Mouse (Mus musculus) MEL (cell line): ENCODE measurements at regions not wholly inside any gene's neighbourhood (a gene's known extent, or its start where the extent isn't known, plus 50 kb on each side); places are given as distances from the start of the nearest gene placed in this dataset.

Source experiments
- CTCF ChIP-seq, 3 experiments: IDR thresholded peaks in 2 of 3; conservative IDR thresholded peaks in 1 of 3; 2 replicates each; pipeline ENCODE4 v1.5.1; 2011 to 2012; ENCODE audit warnings: low read length in 3 of 3, low read depth in 2 of 3, mild to moderate bottlenecking in 2 of 3, improper control_type of control experiment in 1 of 3, inconsistent platforms in 1 of 3, mixed read lengths in 1 of 3, moderate library complexity in 1 of 3; ENCODE audit not compliant: control insufficient read depth in 1 of 3, insufficient read depth in 1 of 3, poor library complexity in 1 of 3, severe bottlenecking in 1 of 3
- EP300 ChIP-seq, 2 experiments: IDR thresholded peaks; 2 replicates each; pipeline ENCODE4 v1.6.1; 2011; ENCODE audit warnings: improper control_type of control experiment in 2 of 2, low read length in 2 of 2, low read depth in 1 of 2, mild to moderate bottlenecking in 1 of 2
- ETS1 ChIP-seq: IDR thresholded peaks from 2 replicates; pipeline ENCODE4 v1.6.1; 2012; ENCODE audit warnings: low read depth, mild to moderate bottlenecking, inconsistent platforms, low read length, improper control_type of control experiment, moderate library complexity
- POLR2A ChIP-seq, 2 experiments: IDR thresholded peaks; 2 replicates each; pipeline ENCODE4 v1.6.1; 2011 to 2012; ENCODE audit warnings: low read length in 2 of 2, mild to moderate bottlenecking in 2 of 2, control low read depth in 1 of 2, improper control_type of control experiment in 1 of 2, low read depth in 1 of 2, moderate library complexity in 1 of 2; ENCODE audit not compliant: control insufficient read depth in 1 of 2, insufficient read depth in 1 of 2, poor library complexity in 1 of 2
- SMC3 ChIP-seq: IDR thresholded peaks from 2 replicates; pipeline ENCODE4 v1.6.1; 2011; ENCODE audit warnings: low read depth, low read length, improper control_type of control experiment
- USF1 ChIP-seq: IDR thresholded peaks from 2 replicates; pipeline ENCODE4 v1.6.1; 2014; ENCODE audit warnings: low read depth, mild to moderate bottlenecking, inconsistent platforms, low read length, improper control_type of control experiment, moderate library complexity
- USF2 ChIP-seq, 2 experiments: IDR thresholded peaks; 2 replicates each; pipeline ENCODE4 v1.6.1; 2011 to 2012; ENCODE audit warnings: improper control_type of control experiment in 2 of 2, low read length in 2 of 2, borderline replicate concordance in 1 of 2, inconsistent platforms in 1 of 2, low read depth in 1 of 2, mild to moderate bottlenecking in 1 of 2; ENCODE audit not compliant: insufficient read depth in 1 of 2
- ZMIZ1 ChIP-seq: IDR thresholded peaks from 2 replicates; pipeline ENCODE4 v1.6.1; 2012; ENCODE audit warnings: low read depth, mild to moderate bottlenecking, inconsistent platforms, low read length, improper control_type of control experiment, moderate library complexity

GRCm38 (mm10) chr7:115084711-115085380 lies 341.4 kb downstream of the Insc start:
- no peak for TF ChIP-seq USF1
- TF ChIP-seq CTCF (IDR thresholded peaks at IDR 0.05 in 2 of 3, conservative IDR thresholded peaks at IDR 0.05 in 1 of 3; ENCODE audit: control insufficient read depth in 1 of 3, insufficient read depth in 1 of 3, low read depth in 2 of 3, low read length in 3 of 3, poor library complexity in 1 of 3, severe bottlenecking in 1 of 3): no peak
- no peak for TF ChIP-seq ETS1
- no peak for TF ChIP-seq POLR2A (IDR thresholded peaks at IDR 0.05; ENCODE audit: control insufficient read depth in 1 of 2, insufficient read depth in 1 of 2, low read depth in 1 of 2, low read length in 2 of 2, poor library complexity in 1 of 2)
- TF ChIP-seq EP300 (IDR thresholded peaks at IDR 0.05; ENCODE audit: low read depth in 1 of 2, low read length in 2 of 2): no peak
- no peak for TF ChIP-seq ZMIZ1
- no peak for TF ChIP-seq SMC3
- TF ChIP-seq USF2 (IDR thresholded peaks at IDR 0.05; ENCODE audit: borderline replicate concordance in 1 of 2, insufficient read depth in 1 of 2, low read depth in 1 of 2, low read length in 2 of 2): no peak
